Mouse (Mus musculus) CH12.LX (cell line): Measurements from ENCODE around the gene Asb7. TPM values are rescaled to one million over a fixed set of nuclear protein-coding genes. Genes with fewer than 3 reads are reported as not detected.

Experiments used
- DNase-seq: peaks from one replicate; pipeline ENCODE4 v3.0.0-alpha.2; 2013; ENCODE audit errors: extremely low read depth
- H3K27ac ChIP-seq: 2 replicates; pipeline ENCODE4 v1.5.1; 2012; ENCODE audit warnings: low read depth, mild to moderate bottlenecking, control low read depth, moderate library complexity; ENCODE audit not compliant: insufficient read depth
- H3K27me3 ChIP-seq: replicated peaks from 2 replicates; pipeline ENCODE3; 2012; ENCODE audit warnings: inconsistent platforms
- H3K36me3 ChIP-seq, 2 experiments: replicated peaks in 1 of 2; 2 replicates each; pipeline versions ENCODE3 to v1.6.1; 2012; ENCODE audit warnings: inconsistent platforms in 1 of 2, low read length in 1 of 2, mild to moderate bottlenecking in 1 of 2, mixed read lengths in 1 of 2, moderate library complexity in 1 of 2; ENCODE audit not compliant: control insufficient read depth in 1 of 2, insufficient read depth in 1 of 2
- H3K4me1 ChIP-seq, 2 experiments: 2 replicates each; pipeline ENCODE4 v1.6.1; 2012; ENCODE audit warnings: inconsistent platforms in 1 of 2, moderate library complexity in 1 of 2; ENCODE audit not compliant: insufficient read depth in 2 of 2, control insufficient read depth in 1 of 2
- H3K4me2 ChIP-seq: 2 replicates; pipeline ENCODE4 v1.6.1; 2012; ENCODE audit warnings: low read depth, mild to moderate bottlenecking, control low read depth; ENCODE audit not compliant: poor library complexity, insufficient read depth, severe bottlenecking
- H3K4me3 ChIP-seq, 3 experiments: fragments of 150-350 bp in 1 of 3; sonication (generic) in 1 of 3; replicated peaks in 1 of 3; 2 replicates each; pipeline versions ENCODE3 to v1.5.1; 2011 to 2012; ENCODE audit warnings: low read depth in 2 of 3, low read length in 2 of 3, mild to moderate bottlenecking in 2 of 3, moderate library complexity in 2 of 3, control low read depth in 1 of 3, improper control_type of control experiment in 1 of 3, inconsistent platforms in 1 of 3, mixed read lengths in 1 of 3; ENCODE audit not compliant: poor library complexity in 1 of 3
- H3K79me2 ChIP-seq: replicated peaks from 2 replicates; pipeline ENCODE4 v1.6.1; 2012; ENCODE audit warnings: mild to moderate bottlenecking, moderate library complexity; ENCODE audit not compliant: control insufficient read depth, poor library complexity, insufficient read depth, severe bottlenecking; ENCODE audit errors: extremely low read depth
- H3K9ac ChIP-seq: 2 replicates; pipeline ENCODE4 v1.6.1; 2012; ENCODE audit warnings: low read depth, mild to moderate bottlenecking, control low read depth, moderate library complexity; ENCODE audit not compliant: insufficient read depth
- H3K9me3 ChIP-seq: replicated peaks from 2 replicates; pipeline ENCODE3; 2012; ENCODE audit warnings: low read length, inconsistent platforms, mixed read lengths
- BHLHE40 ChIP-seq: IDR thresholded peaks from 2 replicates; pipeline ENCODE4 v1.6.1; 2011; ENCODE audit warnings: mild to moderate bottlenecking, low read depth, low read length, improper control_type of control experiment
- CTCF ChIP-seq, 2 experiments: IDR thresholded peaks in 1 of 2; conservative IDR thresholded peaks in 1 of 2; 2 replicates each; pipeline ENCODE4 v1.5.1; 2011 to 2012; ENCODE audit warnings: low read depth in 2 of 2, low read length in 2 of 2, improper control_type of control experiment in 1 of 2, inconsistent platforms in 1 of 2, mild to moderate bottlenecking in 1 of 2, moderate library complexity in 1 of 2
- ELF1 ChIP-seq: IDR thresholded peaks from 2 replicates; pipeline ENCODE4 v1.6.1; 2014; ENCODE audit warnings: low read depth, mild to moderate bottlenecking, inconsistent platforms, low read length, improper control_type of control experiment
- ETS1 ChIP-seq: conservative IDR thresholded peaks from 2 replicates; pipeline ENCODE4 v1.6.1; 2012; ENCODE audit warnings: low read depth, mild to moderate bottlenecking, inconsistent platforms, low read length, improper control_type of control experiment, moderate library complexity
- GABPA ChIP-seq: IDR thresholded peaks from 2 replicates; pipeline ENCODE4 v1.6.1; 2012; ENCODE audit warnings: low read depth, low read length, improper control_type of control experiment, inconsistent platforms; ENCODE audit not compliant: insufficient replicate concordance
- JUN ChIP-seq: IDR thresholded peaks from 2 replicates; pipeline ENCODE4 v1.6.1; 2011; ENCODE audit warnings: low read depth, mild to moderate bottlenecking, low read length, improper control_type of control experiment, moderate library complexity; ENCODE audit not compliant: insufficient read depth
- KAT2A ChIP-seq: IDR thresholded peaks from 2 replicates; pipeline ENCODE4 v1.6.1; 2012; ENCODE audit warnings: low read length, improper control_type of control experiment, inconsistent platforms; ENCODE audit not compliant: insufficient replicate concordance
- MAZ ChIP-seq: IDR thresholded peaks from 2 replicates; pipeline ENCODE4 v1.6.1; 2012; ENCODE audit warnings: low read depth, mild to moderate bottlenecking, inconsistent platforms, low read length, improper control_type of control experiment, moderate library complexity
- NRF1 ChIP-seq: IDR thresholded peaks from 2 replicates; pipeline ENCODE4 v1.6.1; 2014; ENCODE audit warnings: low read depth, mild to moderate bottlenecking, inconsistent platforms, low read length, improper control_type of control experiment, moderate library complexity
- POLR2A ChIP-seq: IDR thresholded peaks from 2 replicates; pipeline ENCODE4 v1.6.1; 2011; ENCODE audit warnings: low read depth, mild to moderate bottlenecking, improper control_type of control experiment, low read length
- POLR2AphosphoS2 ChIP-seq: IDR thresholded peaks from 2 replicates; pipeline ENCODE4 v1.6.1; 2011; ENCODE audit warnings: low read depth, low read length, improper control_type of control experiment
- SIN3A ChIP-seq: IDR thresholded peaks from 2 replicates; pipeline ENCODE4 v1.6.1; 2012; ENCODE audit warnings: low read length, improper control_type of control experiment, inconsistent platforms
- TCF12 ChIP-seq: IDR thresholded peaks from 2 replicates; pipeline ENCODE4 v1.6.1; 2014; ENCODE audit warnings: low read depth, mild to moderate bottlenecking, inconsistent platforms, low read length, improper control_type of control experiment
- USF2 ChIP-seq: conservative IDR thresholded peaks from 2 replicates; pipeline ENCODE4 v1.6.1; 2011; ENCODE audit warnings: low read depth, low read length, improper control_type of control experiment
- ZC3H11A ChIP-seq: IDR thresholded peaks from 2 replicates; pipeline ENCODE4 v1.6.1; 2012; ENCODE audit warnings: low read depth, mild to moderate bottlenecking, inconsistent platforms, low read length, improper control_type of control experiment
- ZNF384 ChIP-seq: IDR thresholded peaks from 2 replicates; pipeline ENCODE4 v1.6.1; 2012; ENCODE audit warnings: low read depth, low read length, improper control_type of control experiment, inconsistent platforms
- dilution Hi-C: fragments of 300-500 bp; cut with MboI; formaldehyde crosslinking; loops from 2 replicates; pipeline ENCODE4 v1.14.3; 2020; ENCODE audit warnings: low sequenced_read_pairs; ENCODE audit not compliant: extremely low pct_unique_long_range_greater_than_20kb, extremely low pct_ligation_motif_present
- in situ Hi-C: fragments of 300-500 bp; cut with MboI; formaldehyde crosslinking; loops from 3 replicates; pipeline ENCODE4 v1.14.3; 2019; ENCODE audit warnings: low sequenced_read_pairs, low pct_ligation_motif_present, low pct_unique_long_range_greater_than_20kb, mixed read lengths
- polyA plus RNA-seq: library from polyadenylated mRNA; unstranded; fragments of >175 nt; gene quantifications from 2 replicates; pipeline ENCODE4 v1.2.1, GENCODE M21; 2012; ENCODE audit warnings: low read depth; ENCODE audit not compliant: insufficient read length
- total RNA-seq, 2 experiments: library from RNA; depleted of rRNA; stranded (reverse); fragments of 300-350 nt in 1 of 2; fragments of >200 nt in 1 of 2; gene quantifications; 2 replicates each; pipeline ENCODE4 v1.2.3; 2012 to 2014

The Asb7 gene
- total and polyA plus RNA-seq, 3 experiments, result 5.5 to 6.6 (median 6.2) TPM

DNA sequence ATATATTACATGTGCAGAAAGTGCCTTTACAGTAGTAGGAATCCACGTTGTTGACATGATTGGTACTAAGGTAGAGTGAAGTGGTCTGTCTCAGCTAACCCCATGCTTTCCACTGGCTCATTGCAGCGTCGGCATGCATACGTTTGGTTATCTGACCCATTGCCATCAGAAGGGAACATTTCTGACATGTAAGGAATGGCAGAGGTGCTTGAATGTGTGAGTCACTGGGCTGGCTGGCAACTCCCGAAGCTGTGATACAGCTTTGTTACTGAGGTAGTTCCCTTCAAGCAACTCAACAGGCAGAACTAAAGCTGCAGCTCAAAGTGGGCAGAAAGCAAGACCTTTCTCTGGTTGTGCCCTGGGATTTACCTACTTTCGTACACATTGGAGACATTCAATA, 45.6 kb upstream of the Asb7 start (continued):
- TF ChIP-seq BHLHE40 (no peak), ZNF384 (no peak), ELF1 (no peak), ZC3H11A (no peak)
- TF ChIP-seq, all 38 proteins: peak for 0

GRCm38 (mm10) chr7:66734466-66734865, 45.1 kb upstream of the Asb7 start:
- Histone ChIP-seq H3K27me3 (no peaks in the 10 kb centered on the region), H3K4me3 (no peak overlapping the region), H3K9me3 (no peaks in the 10 kb centered on the region), H3K79me2 (no peaks in the 10 kb centered on the region), H3K9ac (no peak overlapping the region), H3K27ac (no peak overlapping the region), H3K36me3 (no peaks in the 10 kb centered on the region), H3K4me2 (no peak overlapping the region), H3K4me1 (no peaks in the 10 kb centered on the region)
- TF ChIP-seq ETS1, result no peak
- TF ChIP-seq POLR2AphosphoS2, result no peak
- no peak for TF ChIP-seq CTCF (conservative IDR thresholded peaks at IDR 0.05 in 1 of 2, IDR thresholded peaks at IDR 0.05 in 1 of 2; ENCODE audit: low read depth in 2 of 2, low read length in 2 of 2)
- no peak for TF ChIP-seq GABPA
- in situ Hi-C loops (no loop called here), dilution Hi-C loops (no loop called here)
- no peak for DNase-seq

GRCm38 (mm10) chr7:66733882-66734281, 44.5 kb upstream of the Asb7 start:
- TF ChIP-seq SIN3A (no peak), USF2 (no peak), ZNF384 (no peak), CTCF (conservative IDR thresholded peaks at IDR 0.05 in 1 of 2, IDR thresholded peaks at IDR 0.05 in 1 of 2; ENCODE audit: low read depth in 2 of 2, low read length in 2 of 2) (no peak), POLR2A (no peak), ETS1 (no peak), JUN (no peak), BHLHE40 (no peak), TCF12 (no peak), KAT2A (no peak), GABPA (no peak), NRF1 (no peak), MAZ (no peak)
- TF ChIP-seq, all 38 proteins: peak for 0
- dilution Hi-C loops, result no loop called here
- no peak for DNase-seq

More at GRCm38 (mm10) chr7:66733882-66734281, 44.5 kb upstream of the Asb7 start:
- Histone ChIP-seq H3K4me2 (no peak overlapping the region), H3K27me3 (no peaks in the 10 kb centered on the region), H3K4me1 (no peaks in the 10 kb centered on the region), H3K4me3 (no peak overlapping the region), H3K27ac (no peak overlapping the region), H3K9me3 (no peaks in the 10 kb centered on the region), H3K9ac (no peak overlapping the region), H3K79me2 (no peaks in the 10 kb centered on the region), H3K36me3 (no peaks in the 10 kb centered on the region)
- in situ Hi-C loops, result no loop called here
